Mouse (Mus musculus): ENCODE data around the gene Gm17783.

DNA sequence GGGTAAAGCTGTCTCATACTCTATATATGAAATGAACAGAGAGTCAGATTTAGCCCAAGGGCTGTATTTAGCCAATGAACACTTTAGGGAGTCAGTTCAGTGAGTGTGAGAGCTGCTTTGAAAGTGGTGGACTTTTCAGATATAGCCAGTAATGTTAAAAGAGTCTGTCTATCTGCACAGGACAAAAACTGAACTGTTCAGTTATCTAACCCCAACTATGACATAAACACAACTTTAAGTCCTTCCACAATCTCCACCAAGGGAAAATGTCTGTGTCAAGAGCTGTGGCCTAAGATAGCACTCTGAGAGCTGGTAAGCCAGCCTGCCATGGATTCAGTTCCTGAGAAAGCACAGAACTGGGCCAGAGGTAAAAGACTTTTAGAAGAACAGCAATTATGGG lies 10.3 kb upstream of the Gm17783 start:
- TF ChIP-seq CTCF (IDR thresholded peaks at IDR 0.05; ENCODE audit: low read depth), result no peak
- TF ChIP-seq EP300 (IDR thresholded peaks at IDR 0.05; ENCODE audit: low read depth), result no peak
